Mouse (Mus musculus) bone marrow macrophage, adult 2 months (primary cell): ENCODE data around the gene Fcgr2b. TPM values are rescaled to one million over a fixed set of nuclear protein-coding genes. Genes with fewer than 3 reads are reported as not detected.

Experiments
- H3K27ac ChIP-seq: 2 replicates; pipeline ENCODE4 v1.5.1; 2012; ENCODE audit warnings: low read depth, low read length; ENCODE audit not compliant: insufficient read depth
- H3K4me1 ChIP-seq: 2 replicates; pipeline ENCODE4 v1.6.1; 2012; ENCODE audit warnings: low read length; ENCODE audit not compliant: control insufficient read depth, insufficient read depth
- H3K4me3 ChIP-seq: 2 replicates; pipeline ENCODE4 v1.5.1; 2012; ENCODE audit warnings: mild to moderate bottlenecking, low read length, moderate library complexity; ENCODE audit not compliant: insufficient read depth
- CTCF ChIP-seq: IDR thresholded peaks from 2 replicates; pipeline ENCODE4 v1.5.1; 2012; ENCODE audit warnings: low read depth, mild to moderate bottlenecking, low read length, moderate library complexity
- POLR2A ChIP-seq: IDR thresholded peaks from 2 replicates; pipeline ENCODE4 v1.6.1; 2012; ENCODE audit warnings: mild to moderate bottlenecking, low read depth, low read length, borderline replicate concordance
- polyA plus RNA-seq: library from polyadenylated mRNA; stranded (reverse); fragments of >200 nt; gene quantifications from 2 replicates; pipeline ENCODE4 v1.2.4, GENCODE M21; 2012; ENCODE audit not compliant: missing spikeins, insufficient read depth, insufficient read length

Fcgr2b gene
- polyA plus RNA-seq, 1 experiment: 276 TPM

DNA sequence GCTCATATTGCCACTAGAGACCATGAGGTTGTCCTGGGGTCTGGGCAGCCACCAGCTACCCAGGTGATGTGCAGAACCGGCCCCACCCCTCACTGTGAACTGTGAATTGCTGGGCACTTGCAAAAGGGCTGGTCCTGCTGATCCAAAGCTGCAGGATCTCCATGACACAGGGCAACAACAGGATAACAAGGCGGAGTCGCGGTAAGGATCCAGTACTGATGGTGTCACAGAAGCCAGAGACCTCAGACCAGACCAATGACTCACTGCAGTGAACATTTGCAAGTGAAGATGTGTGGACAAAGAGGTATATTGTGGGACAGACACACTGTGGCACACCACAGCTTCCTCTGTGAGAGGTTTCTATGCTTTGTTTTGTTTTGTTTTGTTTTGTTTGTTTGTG is 2.3 kb upstream of the Fcgr2b start:
- no peak overlapping the region for H3K4me3 ChIP-seq
- no peak overlapping the region for H3K27ac ChIP-seq
- TF ChIP-seq CTCF (no peak), POLR2A (no peak)
- H3K4me1 ChIP-seq: peaks cover 40% of the 10 kb centered on the region

DNA sequence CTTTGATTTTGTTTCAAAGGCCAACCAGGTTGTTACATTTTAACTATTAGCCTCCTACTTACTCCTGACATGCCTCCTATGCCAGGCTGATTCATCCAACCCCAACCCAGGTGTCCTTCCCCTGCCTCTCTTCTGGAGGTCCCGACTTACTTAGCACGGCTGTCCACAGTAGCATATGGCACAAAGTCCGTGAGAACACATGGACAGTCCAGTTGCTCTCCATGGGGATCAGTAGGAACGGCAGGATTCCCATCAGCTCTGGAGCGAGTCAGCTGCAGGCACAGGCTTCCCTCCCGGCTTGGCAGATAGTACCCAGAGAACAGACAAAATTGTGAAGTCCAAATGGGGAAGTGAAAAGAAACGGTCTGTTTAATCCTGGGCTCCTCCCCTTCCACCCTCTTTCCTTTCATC is 591 bp downstream of the Fcgr2b start:
- H3K4me1 ChIP-seq: peaks cover 45% of the 10 kb centered on the region
- no peak for TF ChIP-seq POLR2A
- no peak for TF ChIP-seq CTCF
- H3K4me3 ChIP-seq: peak overlapping the region; percentile 65
- peak overlapping the region; percentile 70 for H3K27ac ChIP-seq

DNA sequence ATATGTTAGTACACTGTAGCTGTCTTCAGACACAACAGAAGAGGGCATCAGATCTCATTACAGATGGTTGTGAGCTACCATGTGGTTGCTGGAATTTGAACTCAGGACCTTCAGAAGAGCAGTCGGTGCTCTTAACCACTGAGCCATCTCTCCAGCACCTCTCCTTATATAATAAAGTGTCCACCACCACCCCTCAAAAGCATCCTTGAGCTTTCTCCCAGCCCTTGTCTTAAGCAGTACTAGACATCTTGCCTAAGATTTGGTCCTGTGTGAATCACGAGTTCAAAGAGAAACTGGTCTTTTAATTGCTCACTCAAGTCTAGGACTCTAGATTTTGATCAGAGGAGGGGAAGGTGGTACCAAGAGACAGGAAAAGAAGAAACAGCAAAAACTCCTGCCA is 997 bp downstream of the Fcgr2b start:
- Histone ChIP-seq H3K4me3 (peak overlapping the region; percentile 65), H3K4me1 (peaks cover 45% of the 10 kb centered on the region), H3K27ac (peak overlapping the region; percentile 70)

DNA sequence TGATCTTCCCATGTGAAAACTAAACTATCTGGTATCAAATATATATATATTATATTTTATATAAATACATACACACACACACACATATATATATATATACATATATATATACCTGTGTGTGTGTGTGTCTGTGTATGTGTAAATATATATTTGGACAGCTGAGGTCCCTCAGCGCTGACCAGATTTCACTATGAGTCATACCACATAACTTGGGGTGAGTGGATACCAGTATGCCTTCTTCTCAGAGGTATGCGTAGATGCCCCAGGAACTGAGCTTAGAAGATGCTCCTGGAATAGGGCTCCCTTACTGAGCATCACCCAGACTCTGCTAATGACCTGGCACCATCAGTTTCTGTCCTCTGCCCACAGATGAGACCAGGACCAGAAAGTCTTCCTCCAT is 1.6 kb downstream of the Fcgr2b start:
- Histone ChIP-seq H3K4me3 (no peak overlapping the region), H3K4me1 (peaks cover 45% of the 10 kb centered on the region), H3K27ac (no peak overlapping the region)
- TF ChIP-seq CTCF (no peak), POLR2A (no peak)

DNA sequence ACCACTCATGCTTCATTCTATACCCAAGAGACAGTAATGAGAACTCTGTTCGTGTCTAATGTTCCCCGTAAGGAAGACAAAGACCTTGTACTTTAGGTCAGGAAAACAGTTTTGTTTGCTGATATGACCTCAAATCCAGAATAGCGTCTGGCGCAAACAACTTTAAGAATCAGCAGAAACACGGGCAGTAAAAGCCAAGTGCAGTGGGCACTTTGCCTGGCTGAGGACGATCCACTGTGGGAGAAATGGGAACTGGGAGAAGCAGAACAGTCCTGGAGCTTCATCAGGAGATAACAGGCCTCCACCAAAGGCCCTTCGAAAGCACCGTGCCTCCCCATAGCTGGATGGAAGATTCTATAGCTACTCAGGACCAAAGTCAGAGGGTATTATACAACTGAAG is 2.2 kb downstream of the Fcgr2b start:
- Histone ChIP-seq H3K4me1 (peaks cover 45% of the 10 kb centered on the region), H3K27ac (no peak overlapping the region), H3K4me3 (no peak overlapping the region)
- TF ChIP-seq POLR2A (no peak), CTCF (no peak)

DNA sequence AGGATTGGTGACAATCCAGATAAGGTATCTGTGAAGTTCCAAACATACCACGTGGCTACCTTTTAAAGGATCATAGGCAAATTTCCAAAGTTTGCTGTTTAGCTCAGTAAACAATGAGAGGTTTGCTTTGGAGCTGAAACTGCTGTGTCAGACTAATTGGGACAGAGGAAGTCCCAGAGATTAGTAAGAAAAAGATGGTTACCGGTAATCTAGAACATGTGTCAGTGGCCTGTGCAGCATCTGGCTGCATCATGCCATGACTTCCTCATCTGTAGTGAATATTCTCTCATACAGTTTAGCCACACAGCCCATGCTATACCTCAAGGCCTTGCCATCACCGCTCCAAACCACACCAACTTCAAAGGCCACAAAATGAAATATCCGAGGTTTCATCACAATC is 3.4 kb downstream of the Fcgr2b start:
- TF ChIP-seq CTCF: no peak

DNA sequence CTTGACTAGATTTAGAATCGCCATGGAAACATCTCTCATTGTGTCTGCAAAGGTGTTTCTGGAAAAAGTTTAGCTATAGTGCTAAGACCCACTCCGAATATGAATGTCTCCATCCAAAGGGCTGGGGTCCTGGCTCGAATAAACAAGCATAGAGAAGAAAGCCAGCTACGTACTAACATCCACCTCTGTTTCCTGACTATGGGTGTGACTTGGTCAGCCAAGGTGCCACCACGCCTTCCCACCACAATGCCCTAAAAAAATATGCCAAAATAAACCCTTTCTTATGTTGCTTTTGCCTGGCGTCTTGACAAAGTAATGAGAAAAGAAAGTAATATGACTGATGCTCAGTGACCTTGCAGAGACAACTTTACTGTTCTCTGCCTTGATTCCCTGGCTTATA is 3.9 kb downstream of the Fcgr2b start:
- no peak for TF ChIP-seq CTCF
- TF ChIP-seq POLR2A: no peak
- Histone ChIP-seq H3K27ac (no peak overlapping the region), H3K4me1 (peaks cover 40% of the 10 kb centered on the region), H3K4me3 (no peak overlapping the region)

More for the DNA sequence above, 3.4 kb downstream of the Fcgr2b start:
- H3K4me1 ChIP-seq: peaks cover 40% of the 10 kb centered on the region
- no peak overlapping the region for H3K27ac ChIP-seq
- no peak overlapping the region for H3K4me3 ChIP-seq

DNA sequence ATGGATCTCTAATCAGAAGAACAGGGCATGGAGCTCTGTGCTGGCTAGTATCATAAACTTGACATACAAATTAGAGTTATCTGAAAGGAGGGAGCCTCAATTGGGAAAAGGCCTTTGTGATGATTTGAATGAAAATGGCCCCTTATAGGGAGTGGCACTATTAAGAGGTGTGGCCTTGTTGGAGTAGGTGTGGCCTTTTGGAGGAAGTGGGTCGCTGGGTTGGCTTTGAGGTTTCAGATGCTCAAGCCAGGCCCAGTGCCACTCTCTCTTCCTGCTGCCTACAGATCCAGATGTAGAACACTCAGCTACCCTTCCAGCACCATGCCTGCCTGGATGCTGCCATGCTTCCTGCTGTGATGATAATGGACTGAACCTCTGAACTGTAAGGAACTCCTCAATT is 7.8 kb downstream of the Fcgr2b start:
- peaks cover 25% of the 10 kb centered on the region for H3K4me1 ChIP-seq
- no peak overlapping the region for H3K4me3 ChIP-seq
- TF ChIP-seq CTCF: no peak
- no peak for TF ChIP-seq POLR2A
- H3K27ac ChIP-seq: no peak overlapping the region

DNA sequence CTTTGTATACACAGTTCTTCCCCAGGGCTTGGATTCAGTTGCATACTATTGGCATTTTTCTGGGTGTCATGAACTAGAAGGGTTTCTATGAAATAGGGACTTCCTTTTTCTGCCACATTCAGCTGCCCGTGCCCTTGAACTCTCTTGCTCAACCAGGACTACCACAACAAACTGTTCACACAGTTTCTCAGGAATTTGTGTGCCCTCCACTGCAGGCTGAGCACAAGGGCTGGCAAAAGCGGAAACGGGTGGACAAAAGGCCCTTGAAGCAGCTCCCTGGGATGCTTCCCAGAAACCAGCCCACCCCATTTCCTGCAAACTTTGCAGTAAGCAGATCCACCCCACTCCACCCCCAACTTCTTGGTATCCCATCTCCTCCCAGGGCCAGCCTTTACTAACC is 8.8 kb downstream of the Fcgr2b start:
- Histone ChIP-seq H3K4me3 (no peak overlapping the region), H3K27ac (peak overlapping the region; percentile 47), H3K4me1 (peaks cover 25% of the 10 kb centered on the region)
- TF ChIP-seq POLR2A (no peak), CTCF (no peak)

DNA sequence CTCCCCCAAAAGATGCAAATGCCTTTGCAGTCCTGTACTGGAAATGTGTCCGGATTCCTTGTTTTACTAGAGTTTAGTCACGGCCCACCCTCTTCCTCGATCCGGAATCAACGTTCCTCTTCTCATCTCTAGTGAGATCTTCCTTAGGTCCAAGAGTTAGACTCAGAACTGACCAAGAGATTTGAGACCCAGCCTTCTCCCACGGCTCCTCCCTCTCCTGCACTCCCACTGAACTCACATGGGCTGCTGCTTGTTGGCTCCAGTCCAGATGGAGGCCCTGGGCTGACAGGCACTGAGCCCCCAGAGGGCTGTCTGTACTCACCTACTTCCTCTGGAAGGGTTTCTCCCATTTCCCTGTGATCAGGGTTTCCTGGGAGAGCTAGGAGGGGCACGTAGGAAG is 13.3 kb downstream of the Fcgr2b start:
- Histone ChIP-seq H3K4me1 (peaks cover 41% of the 10 kb centered on the region), H3K4me3 (no peak overlapping the region), H3K27ac (no peak overlapping the region)
- TF ChIP-seq CTCF (no peak), POLR2A (no peak)

DNA sequence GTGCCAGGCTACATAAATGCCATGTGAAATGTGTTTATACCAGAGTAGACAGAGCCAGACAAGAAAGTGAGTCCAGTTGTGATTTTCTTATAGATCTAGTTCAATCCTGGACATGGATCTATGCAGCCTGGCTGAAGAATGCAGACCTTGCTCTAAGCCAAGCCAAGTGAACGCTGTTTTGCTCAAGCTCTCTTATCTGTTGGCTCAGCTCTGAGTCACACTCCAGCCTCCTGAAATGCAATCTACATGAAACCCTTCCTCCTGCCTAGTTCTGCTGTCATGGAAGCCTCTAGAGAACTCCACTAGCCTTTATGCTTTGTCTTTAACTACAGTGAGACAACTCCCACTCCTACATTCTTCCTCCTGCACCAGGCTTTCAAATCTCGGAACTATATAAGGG is 14.0 kb downstream of the Fcgr2b start:
- TF ChIP-seq POLR2A: no peak
- TF ChIP-seq CTCF: no peak
- H3K27ac ChIP-seq: peak overlapping the region; percentile 41
- H3K4me1 ChIP-seq: peaks cover 34% of the 10 kb centered on the region
- H3K4me3 ChIP-seq: no peak overlapping the region

DNA sequence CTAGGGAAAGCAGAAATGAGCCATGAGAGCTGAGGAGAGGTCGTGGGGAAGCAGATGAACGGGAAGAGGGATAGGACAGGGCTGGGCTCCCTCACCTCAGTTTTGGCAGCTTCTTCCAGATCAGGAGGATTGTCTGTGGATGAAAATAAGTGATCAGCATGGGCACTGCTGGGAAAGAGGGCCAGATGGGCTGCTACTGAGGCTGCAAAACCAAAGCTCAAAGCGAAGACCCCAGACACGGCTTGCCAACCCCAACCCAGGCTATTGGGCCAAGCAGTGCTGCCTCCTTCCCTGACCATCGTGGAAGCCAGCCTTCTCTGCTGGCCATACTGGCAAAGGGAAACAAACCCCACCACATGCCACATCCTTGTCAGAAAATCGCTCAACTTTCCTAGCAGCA is 15.2 kb downstream of the Fcgr2b start:
- Histone ChIP-seq H3K4me1 (peaks cover 27% of the 10 kb centered on the region), H3K27ac (no peak overlapping the region), H3K4me3 (no peak overlapping the region)
- TF ChIP-seq CTCF (no peak), POLR2A (no peak)
